Mouse (Mus musculus): ENCODE results near the gene Olfr924. TPM values are rescaled to one million over a fixed set of nuclear protein-coding genes. Genes with fewer than 3 reads are reported as not detected.

Gene Olfr924
- polyA plus RNA-seq (2014; fragmentation: Illumina TruSeq; extraction: RNeasy Lipid Tissue Mini Kit (QIAGEN cat#74804); ENCODE audit: low read depth, low replicate concordance) = not detected

GRCm38 (mm10) chr9:38844149-38844548 lies at the start of gene Olfr924:
Gene Olfr924 (plus strand): TSS chr9:38844449.

GRCm38 (mm10) chr9:38814314-38814713 lies 29.9 kb upstream of the Olfr924 start, which contains the start of gene Olfr922:
Gene Olfr922 (plus strand): TSS chr9:38814614.

GRCm38 (mm10) chr9:38826245-38826644 lies 18.0 kb upstream of the Olfr924 start, which contains the start of gene Olfr923:
Gene Olfr923 (plus strand): TSS chr9:38826545.

GRCm38 (mm10) chr9:38854760-38855159 lies 10.5 kb downstream of the Olfr924 start, which contains the start of gene Olfr26:
Gene Olfr26 (plus strand): TSS chr9:38855060.

GRCm38 (mm10) chr9:38876826-38877225 lies 32.6 kb downstream of the Olfr924 start, which contains the start of gene Olfr926:
Gene Olfr926 (plus strand): TSS chr9:38877126.

Other genes starting within 250 kb of the Olfr924 start
- gene Olfr914, start 239.3 kb upstream of the Olfr924 start, polyA plus RNA-seq (2014; fragmentation: Illumina TruSeq; extraction: RNeasy Lipid Tissue Mini Kit (QIAGEN cat#74804); ENCODE audit: low read depth, low replicate concordance) = not detected
- gene Olfr916, start 184.6 kb upstream of the Olfr924 start, polyA plus RNA-seq (2014; fragmentation: Illumina TruSeq; extraction: RNeasy Lipid Tissue Mini Kit (QIAGEN cat#74804); ENCODE audit: low read depth, low replicate concordance) = not detected
- not detected for gene Olfr917, start 178.6 kb upstream of the Olfr924 start, polyA plus RNA-seq (2014; fragmentation: Illumina TruSeq; extraction: RNeasy Lipid Tissue Mini Kit (QIAGEN cat#74804); ENCODE audit: low read depth, low replicate concordance)
- not detected for gene Olfr918, start 169.8 kb upstream of the Olfr924 start, polyA plus RNA-seq (2014; fragmentation: Illumina TruSeq; extraction: RNeasy Lipid Tissue Mini Kit (QIAGEN cat#74804); ENCODE audit: low read depth, low replicate concordance)
- not detected for gene Olfr919, start 140.8 kb upstream of the Olfr924 start, polyA plus RNA-seq (2014; fragmentation: Illumina TruSeq; extraction: RNeasy Lipid Tissue Mini Kit (QIAGEN cat#74804); ENCODE audit: low read depth, low replicate concordance)
- gene Vwa5a, start 126.2 kb upstream of the Olfr924 start, polyA plus RNA-seq (2014; fragmentation: Illumina TruSeq; extraction: RNeasy Lipid Tissue Mini Kit (QIAGEN cat#74804); ENCODE audit: low read depth, low replicate concordance) = 8.6 TPM
- gene Olfr920, start 92.2 kb upstream of the Olfr924 start, polyA plus RNA-seq (2014; fragmentation: Illumina TruSeq; extraction: RNeasy Lipid Tissue Mini Kit (QIAGEN cat#74804); ENCODE audit: low read depth, low replicate concordance) = 0.22 TPM
- not detected for gene Olfr921, start 71.4 kb upstream of the Olfr924 start, polyA plus RNA-seq (2014; fragmentation: Illumina TruSeq; extraction: RNeasy Lipid Tissue Mini Kit (QIAGEN cat#74804); ENCODE audit: low read depth, low replicate concordance)
- gene Olfr922, start 29.8 kb upstream of the Olfr924 start, polyA plus RNA-seq (2014; fragmentation: Illumina TruSeq; extraction: RNeasy Lipid Tissue Mini Kit (QIAGEN cat#74804); ENCODE audit: low read depth, low replicate concordance) = not detected
- not detected for gene Olfr923, start 17.9 kb upstream of the Olfr924 start, polyA plus RNA-seq (2014; fragmentation: Illumina TruSeq; extraction: RNeasy Lipid Tissue Mini Kit (QIAGEN cat#74804); ENCODE audit: low read depth, low replicate concordance)
- not detected for gene Olfr26, start 10.6 kb downstream of the Olfr924 start, polyA plus RNA-seq (2014; fragmentation: Illumina TruSeq; extraction: RNeasy Lipid Tissue Mini Kit (QIAGEN cat#74804); ENCODE audit: low read depth, low replicate concordance)
- not detected for gene Olfr926, start 32.7 kb downstream of the Olfr924 start, polyA plus RNA-seq (2014; fragmentation: Illumina TruSeq; extraction: RNeasy Lipid Tissue Mini Kit (QIAGEN cat#74804); ENCODE audit: low read depth, low replicate concordance)
- gene Olfr930, start 85.4 kb downstream of the Olfr924 start, polyA plus RNA-seq (2014; fragmentation: Illumina TruSeq; extraction: RNeasy Lipid Tissue Mini Kit (QIAGEN cat#74804); ENCODE audit: low read depth, low replicate concordance) = not detected
- not detected for gene Olfr933, start 127.9 kb downstream of the Olfr924 start, polyA plus RNA-seq (2014; fragmentation: Illumina TruSeq; extraction: RNeasy Lipid Tissue Mini Kit (QIAGEN cat#74804); ENCODE audit: low read depth, low replicate concordance)
- gene Olfr934, start 143.9 kb downstream of the Olfr924 start, polyA plus RNA-seq (2014; fragmentation: Illumina TruSeq; extraction: RNeasy Lipid Tissue Mini Kit (QIAGEN cat#74804); ENCODE audit: low read depth, low replicate concordance) = not detected
- not detected for gene Olfr935, start 155.2 kb downstream of the Olfr924 start, polyA plus RNA-seq (2014; fragmentation: Illumina TruSeq; extraction: RNeasy Lipid Tissue Mini Kit (QIAGEN cat#74804); ENCODE audit: low read depth, low replicate concordance)
- gene Olfr146, start 178.9 kb downstream of the Olfr924 start, polyA plus RNA-seq (2014; fragmentation: Illumina TruSeq; extraction: RNeasy Lipid Tissue Mini Kit (QIAGEN cat#74804); ENCODE audit: low read depth, low replicate concordance) = not detected
- gene Olfr937, start 220.5 kb downstream of the Olfr924 start, polyA plus RNA-seq (2014; fragmentation: Illumina TruSeq; extraction: RNeasy Lipid Tissue Mini Kit (QIAGEN cat#74804); ENCODE audit: low read depth, low replicate concordance) = not detected
- gene Olfr938, start 234.4 kb downstream of the Olfr924 start, polyA plus RNA-seq (2014; fragmentation: Illumina TruSeq; extraction: RNeasy Lipid Tissue Mini Kit (QIAGEN cat#74804); ENCODE audit: low read depth, low replicate concordance) = not detected